ENCODE assay signal across 10 mouse cellular contexts in genomic region chr6:51206712-51207505, GRCm38 (mm10).
DNase-seq lines count a peak whose midpoint lies in the region; ATAC-seq lines count a peak whose summit lies in the region.
"Had no signal": no experiment of that assay in that cellular context is flagged by ENCODE, and none has a peak within 500 bp of the region (broad histone marks: within the 10 kb centered on the region; RNA-seq: fewer than 3 reads in every experiment).

No protein-coding gene starts in this region.

- no peaks in the 10 kb centered on the region for H3K36me3 ChIP-seq in limb, embryonic 12.5 days
- H3K36me3 ChIP-seq: embryonic facial prominence, embryonic 15.5 days had no signal

- peaks cover 24% of the 10 kb centered on the region for H3K4me1 ChIP-seq in limb, embryonic 12.5 days (replicated peaks)

- peak; percentile 44 for DNase-seq in urinary bladder, adult 2 months (ENCODE audit: low spot score)
- no peak for DNase-seq in urinary bladder, postnatal 10 days (ENCODE audit: low spot score)
- peak; percentile 81 to 87 for DNase-seq in cerebellum, postnatal 14 days
- peak; percentile 44 to 85 for DNase-seq in heart, adult 18-20 months
- DNase-seq in kidney, adult 9 months: peak; percentile 66
- DNase-seq in neural tube, embryonic 10.5 days (ENCODE audit: extremely low spot score, low spot score): peak; percentile 76
- DNase-seq in thymus, postnatal 14 days: peak; percentile 67

- 16% methylated on average over 11 of the region's 11 CpGs for WGBS in limb, embryonic 12.5 days

- peaks cover 27% of the 10 kb centered on the region for H3K27me3 ChIP-seq in limb, embryonic 12.5 days

- H3K9ac ChIP-seq in limb, embryonic 12.5 days (replicated peaks): no peak overlapping the region
- H3K9ac ChIP-seq: embryonic facial prominence, embryonic 15.5 days had no signal

- H3K4me3 ChIP-seq in limb, embryonic 12.5 days (replicated peaks): no peak overlapping the region
- H3K4me3 ChIP-seq: embryonic facial prominence, embryonic 15.5 days; megakaryocyte, embryonic 14.5 days had no signal

- H3K27ac ChIP-seq in limb, embryonic 12.5 days: no peak overlapping the region
- H3K27ac ChIP-seq: embryonic facial prominence, embryonic 15.5 days had no signal

- no peaks in the 10 kb centered on the region for H3K9me3 ChIP-seq in limb, embryonic 12.5 days
- H3K9me3 ChIP-seq: embryonic facial prominence, embryonic 15.5 days; megakaryocyte, embryonic 14.5 days had no signal

- H3K4me2 ChIP-seq in limb, embryonic 12.5 days: peak overlapping the region; percentile 47; the same call in 1 of the 2 replicates

- ATAC-seq in limb, embryonic 12.5 days (ENCODE audit: insufficient number of reproducible peaks, insufficient read depth, low FRiP score, low TSS enrichment, low read depth): no peak
